In genomic region chr5:114579714-114580357, GRCm38 (mm10) we compare ENCODE assay signal across 9 mouse cellular contexts. TPM values are rescaled to one million over a fixed set of nuclear protein-coding genes. Genes with fewer than 3 reads are reported as not detected.
DNase-seq lines count a peak whose midpoint lies in the region; ATAC-seq lines count a peak whose summit lies in the region.
"Had no signal": no experiment of that assay in that cellular context is flagged by ENCODE, and none has a peak within 500 bp of the region (broad histone marks: within the 10 kb centered on the region; RNA-seq: fewer than 3 reads in every experiment).

No protein-coding gene starts in this region.

- H3K36me3 ChIP-seq in intestine, embryonic 15.5 days = no peaks in the 10 kb centered on the region
- H3K36me3 ChIP-seq in midbrain, embryonic 12.5 days = no peaks in the 10 kb centered on the region; the same call in 1 of the 2 replicates
- H3K36me3 ChIP-seq: embryonic facial prominence, embryonic 13.5 days had no signal

- H3K4me3 ChIP-seq in intestine, embryonic 15.5 days (replicated peaks) = no peak overlapping the region
- H3K4me3 ChIP-seq in midbrain, embryonic 12.5 days = no peak overlapping the region
- H3K4me3 ChIP-seq: embryonic facial prominence, embryonic 13.5 days had no signal

- H3K4me1 ChIP-seq in intestine, embryonic 15.5 days (replicated peaks) = peaks cover 33% of the 10 kb centered on the region
- H3K4me1 ChIP-seq in midbrain, embryonic 12.5 days = peaks cover 83% of the 10 kb centered on the region

- 0 out of 2 replicates have a peak overlapping the region, but pooled peaks have one; percentile 36 for H3K27ac ChIP-seq in intestine, embryonic 15.5 days
- peak overlapping the region; percentile 43; the same call in 1 of the 2 replicates for H3K27ac ChIP-seq in midbrain, embryonic 12.5 days (replicated peaks)
- H3K27ac ChIP-seq: embryonic facial prominence, embryonic 13.5 days had no signal

- ATAC-seq in intestine, embryonic 15.5 days = no peak
- no peak for ATAC-seq in midbrain, embryonic 12.5 days (ENCODE audit: low FRiP score, low read depth)

- no peak overlapping the region for H3K9ac ChIP-seq in intestine, embryonic 15.5 days
- H3K9ac ChIP-seq in midbrain, embryonic 12.5 days (replicated peaks) = no peak overlapping the region
- H3K9ac ChIP-seq: embryonic facial prominence, embryonic 13.5 days had no signal

- DNase-seq in embryo, embryonic 10.5 days (ENCODE audit: low spot score) = peak; percentile 53
- DNase-seq in embryo, embryonic 11 days = no peak
- peak; percentile 92 for DNase-seq in brain, adult 2 months (ENCODE audit: low read depth, low spot score)
- DNase-seq in kidney, postnatal 10 days = no peak
- DNase-seq in spleen, adult 18-20 months = no peak
- no peak for DNase-seq in lung, postnatal 14 days

- no peaks in the 10 kb centered on the region for H3K9me3 ChIP-seq in intestine, embryonic 15.5 days
- no peaks in the 10 kb centered on the region for H3K9me3 ChIP-seq in midbrain, embryonic 12.5 days
- H3K9me3 ChIP-seq: embryonic facial prominence, embryonic 13.5 days had no signal

- no peak overlapping the region for H3K4me2 ChIP-seq in intestine, embryonic 15.5 days (replicated peaks)
- H3K4me2 ChIP-seq in midbrain, embryonic 12.5 days (replicated peaks) = 0 out of 2 replicates have a peak overlapping the region, but pooled peaks have one; percentile 1
- H3K4me2 ChIP-seq: embryonic facial prominence, embryonic 13.5 days had no signal

- no peaks in the 10 kb centered on the region for H3K27me3 ChIP-seq in intestine, embryonic 15.5 days (replicated peaks)
- H3K27me3 ChIP-seq in midbrain, embryonic 12.5 days = peaks cover 57% of the 10 kb centered on the region

- 72% methylated on average over 8 of the region's 8 CpGs for WGBS in intestine, embryonic 15.5 days
- 60% methylated on average over 8 of the region's 8 CpGs for WGBS in midbrain, embryonic 12.5 days

RNA-seq across cellular contexts. Expression of gene Fam222a, which starts 12.0 kb away (rescaled TPM):
- 5.1 and 6.2 TPM in 2 replicates for polyA plus RNA-seq in intestine, embryonic 15.5 days (2015; fragmentation: Nextera tagmentation; extraction: Ambion mirVana)
- polyA plus RNA-seq in midbrain, embryonic 12.5 days (2016; fragmentation: Nextera tagmentation; extraction: Ambion mirVana) = 9.4 and 10.2 TPM in 2 replicates

Comparison
In these comparisons a context has a peak if more than half of its experiments do, and no peak if none do; other contexts are left out.
1. DNase-seq: peak in embryo, embryonic 10.5 days (single experiment) and brain, adult 2 months (single experiment); none in embryo, embryonic 11 days (single experiment), kidney, postnatal 10 days (single experiment), spleen, adult 18-20 months (0 of 2) and lung, postnatal 14 days (single experiment).